Mouse (Mus musculus): ENCODE data around the gene Scgb2b15.
"Not testable (repeated sequence)": the region's sequence is repeated elsewhere in the genome, so short reads cannot be mapped to it uniquely, and the experiment has no call there.

The Scgb2b15 gene

GRCm38 (mm10) chr7:32829562-32829961 is at the start of gene Scgb2b15:
Gene Scgb2b15 (minus strand): TSS chr7:32829662.
- not testable (repeated sequence) for DNase-seq

- DNase-seq: not testable (repeated sequence)
Measured at GRCm38 (mm10) chr7:32836254-32836653, 6.8 kb upstream of the Scgb2b15 start, which contains the start of gene Scgb1b15. Gene Scgb1b15 (plus strand): TSS chr7:32836554.

Data from layer of hippocampus, adult 9-11 months (tissue).